Mouse (Mus musculus): Measurements from ENCODE around the gene Fibcd1. TPM values are rescaled to one million over a fixed set of nuclear protein-coding genes. Genes with fewer than 3 reads are reported as not detected.

The Fibcd1 gene
- polyA plus RNA-seq, 1 experiment from 2014 or later = 0.70 TPM

GRCm38 (mm10) chr2:31864891-31865290 lies 19.1 kb upstream of the Fibcd1 start:
- H3K4me3 ChIP-seq (ENCODE audit: low read length) = no peak overlapping the region
- 84% methylated on average over 9 of the region's 9 CpGs for WGBS
- peaks cover 11% of the 10 kb centered on the region for H3K4me1 ChIP-seq (ENCODE audit: control insufficient read depth, insufficient read depth, low read length)
- ATAC-seq = no peak
- no peak overlapping the region for H3K9ac ChIP-seq (ENCODE audit: low read depth, low read length)
- H3K27ac ChIP-seq (ENCODE audit: low read length) = no peak overlapping the region
- H3K9me3 ChIP-seq (ENCODE audit: control insufficient read depth, low read length) = no peaks in the 10 kb centered on the region
- no peaks in the 10 kb centered on the region; the same call in 1 of the 2 replicates for H3K36me3 ChIP-seq (ENCODE audit: control insufficient read depth, insufficient read depth, low read length)
- H3K27me3 ChIP-seq (replicated peaks; ENCODE audit: control insufficient read depth, insufficient read depth, low read length) = no peaks in the 10 kb centered on the region
- no peak overlapping the region for H3K4me2 ChIP-seq (ENCODE audit: low read depth, low read length)

- Histone ChIP-seq H3K9me3 (ENCODE audit: control insufficient read depth, low read length) (no peaks in the 10 kb centered on the region), H3K9ac (ENCODE audit: low read depth, low read length) (no peak overlapping the region), H3K4me1 (ENCODE audit: control insufficient read depth, insufficient read depth, low read length) (peaks cover 13% of the 10 kb centered on the region), H3K4me3 (ENCODE audit: low read length) (no peak overlapping the region), H3K27ac (ENCODE audit: low read length) (no peak overlapping the region), H3K36me3 (ENCODE audit: control insufficient read depth, insufficient read depth, low read length) (no peaks in the 10 kb centered on the region), H3K27me3 (replicated peaks; ENCODE audit: control insufficient read depth, insufficient read depth, low read length) (no peaks in the 10 kb centered on the region), H3K4me2 (ENCODE audit: low read depth, low read length) (no peak overlapping the region)
- WGBS = 83% methylated on average over 1 of the region's 1 CpGs
- ATAC-seq = no peak
These were observed 18.0 kb upstream of the Fibcd1 start for GRCm38 (mm10) chr2:31863766-31864165.

- Histone ChIP-seq H3K4me1 (ENCODE audit: control insufficient read depth, insufficient read depth, low read length) (peaks cover 13% of the 10 kb centered on the region), H3K27me3 (replicated peaks; ENCODE audit: control insufficient read depth, insufficient read depth, low read length) (no peaks in the 10 kb centered on the region), H3K9me3 (ENCODE audit: control insufficient read depth, low read length) (no peaks in the 10 kb centered on the region), H3K4me3 (ENCODE audit: low read length) (no peak overlapping the region), H3K4me2 (ENCODE audit: low read depth, low read length) (no peak overlapping the region), H3K36me3 (ENCODE audit: control insufficient read depth, insufficient read depth, low read length) (no peaks in the 10 kb centered on the region), H3K27ac (ENCODE audit: low read length) (no peak overlapping the region), H3K9ac (ENCODE audit: low read depth, low read length) (no peak overlapping the region)
- ATAC-seq = no peak
- WGBS = 54% methylated on average over 1 of the region's 1 CpGs
These were observed 17.1 kb upstream of the Fibcd1 start for GRCm38 (mm10) chr2:31862919-31863318.

GRCm38 (mm10) chr2:31858500-31858899 lies 12.7 kb upstream of the Fibcd1 start:
- Histone ChIP-seq H3K9me3 (ENCODE audit: control insufficient read depth, low read length) (no peaks in the 10 kb centered on the region), H3K9ac (ENCODE audit: low read depth, low read length) (no peak overlapping the region), H3K27me3 (replicated peaks; ENCODE audit: control insufficient read depth, insufficient read depth, low read length) (0 out of 2 replicates have a peak, but pooled peaks cover 2% of the 10 kb centered on the region), H3K27ac (ENCODE audit: low read length) (no peak overlapping the region), H3K4me3 (ENCODE audit: low read length) (no peak overlapping the region), H3K36me3 (ENCODE audit: control insufficient read depth, insufficient read depth, low read length) (no peaks in the 10 kb centered on the region), H3K4me1 (ENCODE audit: control insufficient read depth, insufficient read depth, low read length) (peaks cover 12% of the 10 kb centered on the region; the same call in 1 of the 2 replicates), H3K4me2 (ENCODE audit: low read depth, low read length) (no peak overlapping the region; the same call in 1 of the 2 replicates)
- 37% methylated on average over 12 of the region's 12 CpGs for WGBS
- no peak for ATAC-seq

- no peak for ATAC-seq
- Histone ChIP-seq H3K36me3 (ENCODE audit: control insufficient read depth, insufficient read depth, low read length) (no peaks in the 10 kb centered on the region), H3K27me3 (replicated peaks; ENCODE audit: control insufficient read depth, insufficient read depth, low read length) (0 out of 2 replicates have a peak, but pooled peaks cover 2% of the 10 kb centered on the region), H3K9me3 (ENCODE audit: control insufficient read depth, low read length) (no peaks in the 10 kb centered on the region), H3K4me1 (ENCODE audit: control insufficient read depth, insufficient read depth, low read length) (peaks cover 12% of the 10 kb centered on the region; the same call in 1 of the 2 replicates), H3K27ac (ENCODE audit: low read length) (no peak overlapping the region), H3K4me2 (ENCODE audit: low read depth, low read length) (no peak overlapping the region), H3K9ac (ENCODE audit: low read depth, low read length) (no peak overlapping the region), H3K4me3 (ENCODE audit: low read length) (no peak overlapping the region)
- 50% methylated on average over 6 of the region's 6 CpGs for WGBS
These were observed 11.4 kb upstream of the Fibcd1 start for GRCm38 (mm10) chr2:31857180-31857579.

GRCm38 (mm10) chr2:31855991-31856390 lies 10.2 kb upstream of the Fibcd1 start:
- 0 out of 2 replicates have a peak, but pooled peaks cover 4% of the 10 kb centered on the region for H3K27me3 ChIP-seq (replicated peaks; ENCODE audit: control insufficient read depth, insufficient read depth, low read length)
- peaks cover 12% of the 10 kb centered on the region; the same call in 1 of the 2 replicates for H3K4me1 ChIP-seq (ENCODE audit: control insufficient read depth, insufficient read depth, low read length)
- no peak overlapping the region for H3K9ac ChIP-seq (ENCODE audit: low read depth, low read length)
- no peaks in the 10 kb centered on the region for H3K36me3 ChIP-seq (ENCODE audit: control insufficient read depth, insufficient read depth, low read length)
- H3K4me3 ChIP-seq (ENCODE audit: low read length) = no peak overlapping the region
- no peaks in the 10 kb centered on the region for H3K9me3 ChIP-seq (ENCODE audit: control insufficient read depth, low read length)
- H3K4me2 ChIP-seq (ENCODE audit: low read depth, low read length) = no peak overlapping the region
- no peak overlapping the region for H3K27ac ChIP-seq (ENCODE audit: low read length)
- ATAC-seq = no peak
- WGBS = 76% methylated on average over 8 of the region's 8 CpGs

- no peak overlapping the region for H3K9ac ChIP-seq (ENCODE audit: low read depth, low read length)
These were observed 4.3 kb upstream of the Fibcd1 start for GRCm38 (mm10) chr2:31850141-31850540.

GRCm38 (mm10) chr2:31847908-31848307 lies 2.1 kb upstream of the Fibcd1 start:
- 14% methylated on average over 6 of the region's 6 CpGs for WGBS
- H3K36me3 ChIP-seq (ENCODE audit: control insufficient read depth, insufficient read depth, low read length) = no peaks in the 10 kb centered on the region
- H3K27ac ChIP-seq (ENCODE audit: low read length) = no peak overlapping the region
- no peak overlapping the region for H3K4me2 ChIP-seq (ENCODE audit: low read depth, low read length)
- H3K9me3 ChIP-seq (ENCODE audit: control insufficient read depth, low read length) = no peaks in the 10 kb centered on the region
- peaks cover 37% of the 10 kb centered on the region for H3K27me3 ChIP-seq (replicated peaks; ENCODE audit: control insufficient read depth, insufficient read depth, low read length)
- peak; percentile 62 for ATAC-seq
- H3K4me3 ChIP-seq (ENCODE audit: low read length) = no peak overlapping the region
- H3K4me1 ChIP-seq (ENCODE audit: control insufficient read depth, insufficient read depth, low read length) = peaks cover 16% of the 10 kb centered on the region
- no peak overlapping the region for H3K9ac ChIP-seq (ENCODE audit: low read depth, low read length)

More at GRCm38 (mm10) chr2:31850141-31850540, 4.3 kb upstream of the Fibcd1 start:
- Histone ChIP-seq H3K27ac (ENCODE audit: low read length) (no peak overlapping the region), H3K9me3 (ENCODE audit: control insufficient read depth, low read length) (no peaks in the 10 kb centered on the region), H3K27me3 (replicated peaks; ENCODE audit: control insufficient read depth, insufficient read depth, low read length) (peaks cover 23% of the 10 kb centered on the region), H3K4me3 (ENCODE audit: low read length) (no peak overlapping the region), H3K36me3 (ENCODE audit: control insufficient read depth, insufficient read depth, low read length) (no peaks in the 10 kb centered on the region), H3K4me2 (ENCODE audit: low read depth, low read length) (no peak overlapping the region), H3K4me1 (ENCODE audit: control insufficient read depth, insufficient read depth, low read length) (peaks cover 21% of the 10 kb centered on the region)
- WGBS = 45% methylated on average over 12 of the region's 12 CpGs
- ATAC-seq = no peak

- H3K27me3 ChIP-seq (replicated peaks; ENCODE audit: control insufficient read depth, insufficient read depth, low read length) = peaks cover 37% of the 10 kb centered on the region
- no peak for ATAC-seq
- H3K27ac ChIP-seq (ENCODE audit: low read length) = no peak overlapping the region
- H3K36me3 ChIP-seq (ENCODE audit: control insufficient read depth, insufficient read depth, low read length) = no peaks in the 10 kb centered on the region
- H3K4me3 ChIP-seq (ENCODE audit: low read length) = peak overlapping the region; percentile 62
- H3K4me1 ChIP-seq (ENCODE audit: control insufficient read depth, insufficient read depth, low read length) = peaks cover 16% of the 10 kb centered on the region
- 7% methylated on average over 35 of the region's 35 CpGs for WGBS
- peak overlapping the region; percentile 99 for H3K4me2 ChIP-seq (ENCODE audit: low read depth, low read length)
- H3K9me3 ChIP-seq (ENCODE audit: control insufficient read depth, low read length) = no peaks in the 10 kb centered on the region
- peak overlapping the region; percentile 65 for H3K9ac ChIP-seq (ENCODE audit: low read depth, low read length)
These were observed 1.2 kb upstream of the Fibcd1 start for GRCm38 (mm10) chr2:31846692-31847660.
